Mouse (Mus musculus): Measurements from ENCODE around the gene Olfr311.

GRCm38 (mm10) chr11:58789532-58789931, 49.5 kb upstream of the Olfr311 start:
- TF ChIP-seq CTCF (IDR thresholded peaks at IDR 0.05; ENCODE audit: borderline replicate concordance, extremely low read depth, insufficient read depth, insufficient read length) (no peak), POLR2A (IDR thresholded peaks at IDR 0.05; ENCODE audit: borderline replicate concordance, extremely low read depth, insufficient read depth, insufficient read length, poor library complexity, severe bottlenecking) (no peak)
